Mouse (Mus musculus) neural tube, embryonic 15.5 days (tissue): ENCODE data around the gene Ndrg3. TPM values are rescaled to one million over a fixed set of nuclear protein-coding genes. Genes with fewer than 3 reads are reported as not detected.

Experiments
- ATAC-seq: fragments of 200-750 bp; cut with Nextera tagmentation; 2 replicates; pipeline ENCODE4 v1.8.0; 2017; ENCODE audit warnings: mild to moderate bottlenecking, moderate TSS enrichment, moderate library complexity; ENCODE audit not compliant: low FRiP score
- H3K27ac ChIP-seq: fragments of 300-500 bp; sonication (generic); replicated peaks from 2 replicates; pipeline ENCODE4 v1.5.1; 2015; ENCODE audit warnings: mild to moderate bottlenecking, inconsistent platforms
- H3K27me3 ChIP-seq: fragments of 300-500 bp; sonication (generic); replicated peaks from 2 replicates; pipeline ENCODE4 v1.6.1; 2015; ENCODE audit warnings: inconsistent platforms
- H3K36me3 ChIP-seq: fragments of 300-500 bp; sonication (generic); 2 replicates; pipeline ENCODE4 v1.6.1; 2015; ENCODE audit warnings: inconsistent platforms
- H3K4me1 ChIP-seq: fragments of 300-500 bp; sonication (generic); 2 replicates; pipeline ENCODE4 v1.6.1; 2015; ENCODE audit warnings: inconsistent platforms
- H3K4me2 ChIP-seq: fragments of 300-500 bp; sonication (generic); 2 replicates; pipeline ENCODE4 v1.6.1; 2015; ENCODE audit warnings: inconsistent platforms, mild to moderate bottlenecking, moderate library complexity
- H3K4me3 ChIP-seq: fragments of 300-500 bp; sonication (generic); replicated peaks from 2 replicates; pipeline ENCODE4 v1.5.1; 2015; ENCODE audit warnings: mild to moderate bottlenecking, inconsistent platforms
- H3K9ac ChIP-seq: fragments of 300-500 bp; sonication (generic); replicated peaks from 2 replicates; pipeline ENCODE4 v1.6.1; 2015; ENCODE audit warnings: mild to moderate bottlenecking, inconsistent platforms
- H3K9me3 ChIP-seq: fragments of 300-500 bp; sonication (generic); replicated peaks from 2 replicates; pipeline ENCODE4 v1.6.1; 2016; ENCODE audit warnings: inconsistent platforms
- WGBS: fragments of 180-500 bp; shearing (Covaris S2); methylation state at CpG from one replicate; pipeline ENCODE4 v1.1.7; 2015; ENCODE audit warnings: mixed read lengths; 5-methylcytosine and 5-hydroxymethylcytosine counted together
- polyA plus RNA-seq: library from polyadenylated mRNA; unstranded; fragments of >200 nt; fragmentation: Nextera tagmentation; extraction: Ambion mirVana; gene quantifications from 2 replicates; pipeline ENCODE4 v1.2.1, GENCODE M21; 2015

Gene Ndrg3
- polyA plus RNA-seq, result 158 and 168 TPM in 2 replicates

DNA sequence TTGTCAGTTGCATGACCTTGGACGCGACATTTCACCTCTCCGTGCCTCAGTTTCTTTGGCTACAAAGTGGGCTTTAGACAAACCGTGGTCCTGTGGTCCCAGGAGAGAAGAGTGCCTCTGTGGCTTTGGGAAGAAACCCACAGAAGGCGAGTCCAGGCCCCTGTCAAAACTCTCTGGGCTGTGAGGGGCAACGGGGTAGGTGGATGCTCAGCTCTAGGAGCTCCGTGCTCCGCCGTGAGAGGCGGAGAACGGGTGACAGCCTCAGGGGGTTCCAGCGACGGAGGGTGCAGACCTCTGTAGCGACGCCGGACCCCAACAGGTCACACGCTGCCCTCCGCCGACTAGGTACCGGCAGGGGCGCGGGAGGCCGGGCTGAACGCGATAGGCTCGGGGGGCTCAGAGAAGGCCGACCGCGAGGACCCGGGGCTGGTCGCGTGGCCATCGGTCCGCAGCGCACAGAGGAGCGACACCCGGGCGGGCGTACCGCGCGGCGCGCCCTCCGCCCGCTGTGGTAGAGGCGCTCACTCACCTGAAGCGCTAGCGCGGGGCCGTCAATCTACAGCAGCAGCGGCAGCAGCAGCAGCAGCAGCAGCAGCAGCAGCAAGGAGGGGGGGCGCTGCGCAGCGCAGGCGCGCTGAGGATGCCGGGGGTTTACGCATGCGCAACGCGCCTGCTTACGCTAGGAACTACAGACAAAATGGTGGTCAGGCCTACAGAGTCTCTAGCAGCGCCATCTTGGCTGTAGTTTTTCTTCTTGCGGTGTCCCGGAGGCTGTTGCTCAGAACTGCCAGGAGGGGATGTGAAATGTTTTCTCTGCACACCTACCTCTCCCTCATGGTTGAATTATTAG lies at the start of gene Ndrg3:
TSS of gene Ndrg3 (minus strand) at position 587 of the 850 bp plus-strand sequence.
- Histone ChIP-seq H3K9ac (peak within 1 kb of the TSS; percentile 84), H3K4me1 (peaks cover 15% of the 10 kb centered on the region), H3K27ac (peak within 1 kb of the TSS; percentile 84), H3K4me3 (peak within 1 kb of the TSS; percentile 70), H3K4me2 (peak within 1 kb of the TSS; percentile 86), H3K36me3 (0 out of 2 replicates have a peak, but pooled peaks cover 2% of the 10 kb centered on the region), H3K9me3 (no peaks in the 10 kb centered on the region), H3K27me3 (no peaks in the 10 kb centered on the region)
- peak; percentile 95 for ATAC-seq
- WGBS, result under 1% methylated on average over 65 of the region's 66 CpGs

DNA sequence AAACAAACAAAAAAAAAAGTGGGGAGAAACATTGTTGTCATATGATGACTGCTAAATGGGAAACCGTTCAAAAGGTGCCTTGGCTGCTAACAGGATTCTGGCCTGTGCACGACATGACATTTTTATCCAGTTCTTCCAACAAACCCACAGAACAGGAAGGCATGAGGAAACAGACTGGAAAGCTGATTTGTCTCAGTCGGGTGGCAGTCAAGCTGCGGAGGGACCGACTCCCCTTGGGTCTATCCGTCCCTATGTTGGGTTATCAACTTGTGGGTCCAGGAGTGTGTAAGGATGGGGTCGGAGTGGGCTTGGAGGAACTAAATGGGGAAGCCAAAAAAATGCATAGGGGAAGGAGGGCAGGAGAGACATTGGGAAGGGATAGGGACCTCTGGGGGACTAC lies 49.6 kb upstream of the Ndrg3 start:
- no peak for ATAC-seq
- Histone ChIP-seq H3K4me3 (no peak overlapping the region), H3K4me1 (0 out of 2 replicates have a peak, but pooled peaks cover 6% of the 10 kb centered on the region), H3K27ac (no peak overlapping the region), H3K4me2 (no peak overlapping the region), H3K9ac (no peak overlapping the region), H3K36me3 (peaks cover 73% of the 10 kb centered on the region), H3K27me3 (no peaks in the 10 kb centered on the region), H3K9me3 (no peaks in the 10 kb centered on the region)
- WGBS, result 92% methylated on average over 7 of the region's 7 CpGs

DNA sequence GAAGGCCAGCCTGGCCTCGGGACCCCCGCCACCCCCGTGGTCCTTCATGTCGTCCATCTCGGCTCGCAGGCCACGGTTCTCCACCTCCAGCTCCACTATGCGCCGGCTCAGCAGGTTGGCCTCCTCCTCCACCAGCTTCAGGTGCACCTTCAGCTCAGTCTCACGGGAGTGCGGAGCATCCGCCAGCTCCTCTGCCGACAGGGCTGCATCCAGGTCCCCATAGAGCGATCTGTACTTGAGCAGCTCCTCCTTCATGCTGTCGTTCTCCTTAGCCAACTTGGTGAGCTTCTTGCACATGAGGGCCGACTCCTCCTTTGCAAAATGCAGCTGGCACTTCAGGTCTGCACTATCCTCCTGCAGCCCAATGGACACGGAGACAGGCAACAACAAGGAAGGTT lies 48.8 kb upstream of the Ndrg3 start:
- no peak overlapping the region for H3K4me2 ChIP-seq
- H3K27ac ChIP-seq, result 0 out of 2 replicates have a peak overlapping the region, but pooled peaks have one; percentile 5
- peaks cover 70% of the 10 kb centered on the region for H3K36me3 ChIP-seq
- no peak for ATAC-seq
- H3K4me1 ChIP-seq, result 0 out of 2 replicates have a peak, but pooled peaks cover 6% of the 10 kb centered on the region
- no peak overlapping the region for H3K4me3 ChIP-seq
- H3K9ac ChIP-seq, result no peak overlapping the region
- no peaks in the 10 kb centered on the region for H3K27me3 ChIP-seq
- H3K9me3 ChIP-seq, result no peaks in the 10 kb centered on the region
- WGBS, result 82% methylated on average over 17 of the region's 17 CpGs

DNA sequence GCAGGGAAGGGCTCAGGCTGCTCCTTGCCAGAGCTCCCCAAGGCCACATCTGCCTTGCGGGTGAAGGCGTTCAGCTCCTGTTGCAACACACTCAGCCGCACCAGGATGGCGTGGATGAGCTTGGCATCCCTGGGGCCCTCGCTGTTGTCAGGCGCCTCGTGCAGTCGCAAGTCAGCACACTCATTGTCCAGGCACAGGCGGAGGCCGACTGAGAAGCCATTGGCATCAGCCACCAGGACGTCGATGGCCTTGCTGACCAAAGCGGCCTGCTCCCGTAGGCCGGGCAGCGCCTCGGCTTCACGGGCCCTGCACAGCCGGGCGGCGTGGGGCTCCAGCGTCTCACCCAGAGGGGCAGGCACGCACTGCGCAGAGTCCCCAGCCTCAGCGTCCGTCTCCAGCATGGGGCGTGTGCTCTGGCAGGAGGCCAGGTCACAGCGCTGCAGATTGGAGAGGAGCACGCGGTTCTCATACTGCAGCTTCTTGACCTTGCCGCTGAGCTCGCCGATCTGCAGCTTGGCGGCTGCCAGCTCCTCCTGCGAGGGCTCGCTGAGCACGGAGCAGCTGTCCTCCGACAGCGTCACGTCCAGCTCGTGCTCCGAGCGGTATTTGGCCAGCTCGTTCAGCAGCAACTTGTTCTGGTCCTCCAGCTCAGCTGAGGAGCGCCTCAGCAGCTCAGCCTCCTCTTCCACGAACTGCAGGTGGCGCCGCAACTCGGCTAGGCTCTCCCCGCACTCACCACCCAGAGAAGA lies 48.2 kb upstream of the Ndrg3 start:
- H3K4me3 ChIP-seq, result no peak overlapping the region
- no peak overlapping the region for H3K9ac ChIP-seq
- H3K27ac ChIP-seq, result peak overlapping the region; percentile 5; the same call in 1 of the 2 replicates
- no peak overlapping the region for H3K4me2 ChIP-seq
- 0 out of 2 replicates have a peak, but pooled peaks cover 6% of the 10 kb centered on the region for H3K4me1 ChIP-seq
- no peaks in the 10 kb centered on the region for H3K27me3 ChIP-seq
- H3K36me3 ChIP-seq, result peaks cover 70% of the 10 kb centered on the region
- H3K9me3 ChIP-seq, result no peaks in the 10 kb centered on the region
- WGBS, result 83% methylated on average over 49 of the region's 50 CpGs
- no peak for ATAC-seq

DNA sequence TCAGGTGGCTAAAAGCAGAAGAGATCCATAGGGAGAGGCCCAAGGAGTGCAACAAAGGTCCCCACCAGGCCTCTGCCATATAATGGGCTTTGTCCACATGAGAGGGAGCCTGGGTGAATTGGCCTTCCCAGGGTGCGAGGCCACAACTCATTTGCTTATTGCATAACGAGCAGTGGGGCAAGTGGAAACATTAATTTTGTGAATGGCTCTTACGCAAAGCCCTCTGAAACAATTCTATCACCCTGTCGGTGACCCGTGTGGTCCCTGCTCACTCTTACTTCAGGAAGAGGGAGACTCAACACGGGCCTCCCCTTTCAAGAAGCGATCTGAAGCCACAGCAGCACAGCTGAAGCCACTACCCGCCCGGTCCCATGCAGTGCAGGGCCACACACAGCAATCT lies 45.4 kb upstream of the Ndrg3 start:
- H3K9ac ChIP-seq, result no peak overlapping the region
- 0 out of 2 replicates have a peak, but pooled peaks cover 6% of the 10 kb centered on the region for H3K4me1 ChIP-seq
- peaks cover 80% of the 10 kb centered on the region for H3K36me3 ChIP-seq
- no peak overlapping the region for H3K4me3 ChIP-seq
- no peaks in the 10 kb centered on the region for H3K27me3 ChIP-seq
- H3K4me2 ChIP-seq, result no peak overlapping the region
- H3K9me3 ChIP-seq, result no peaks in the 10 kb centered on the region
- ATAC-seq, result no peak
- 48% methylated on average over 9 of the region's 9 CpGs for WGBS
- H3K27ac ChIP-seq, result no peak overlapping the region

DNA sequence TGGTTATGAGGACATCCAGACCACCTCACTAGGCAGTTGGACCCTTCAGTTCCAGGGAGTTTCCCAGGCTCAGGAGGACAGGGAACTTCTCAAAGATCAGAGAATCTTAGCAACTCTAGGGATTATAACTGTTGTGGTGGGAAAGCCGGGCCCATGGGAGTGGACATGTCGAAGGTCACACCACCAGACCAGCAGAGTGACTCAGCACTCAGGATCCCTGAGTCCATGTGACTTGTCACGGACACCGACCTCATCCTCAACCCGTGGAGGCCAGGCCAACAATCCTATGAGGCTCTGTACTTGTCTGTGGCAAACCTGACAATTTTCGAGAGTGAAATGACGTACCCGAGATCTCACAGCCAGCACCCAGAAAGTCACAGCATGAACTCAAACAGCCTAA lies 44.5 kb upstream of the Ndrg3 start:
- H3K27me3 ChIP-seq, result no peaks in the 10 kb centered on the region
- ATAC-seq, result no peak
- H3K4me2 ChIP-seq, result no peak overlapping the region
- no peak overlapping the region for H3K27ac ChIP-seq
- no peaks in the 10 kb centered on the region for H3K9me3 ChIP-seq
- no peak overlapping the region for H3K4me3 ChIP-seq
- 96% methylated on average over 8 of the region's 8 CpGs for WGBS
- 0 out of 2 replicates have a peak, but pooled peaks cover 6% of the 10 kb centered on the region for H3K4me1 ChIP-seq
- peaks cover 79% of the 10 kb centered on the region for H3K36me3 ChIP-seq
- no peak overlapping the region for H3K9ac ChIP-seq

DNA sequence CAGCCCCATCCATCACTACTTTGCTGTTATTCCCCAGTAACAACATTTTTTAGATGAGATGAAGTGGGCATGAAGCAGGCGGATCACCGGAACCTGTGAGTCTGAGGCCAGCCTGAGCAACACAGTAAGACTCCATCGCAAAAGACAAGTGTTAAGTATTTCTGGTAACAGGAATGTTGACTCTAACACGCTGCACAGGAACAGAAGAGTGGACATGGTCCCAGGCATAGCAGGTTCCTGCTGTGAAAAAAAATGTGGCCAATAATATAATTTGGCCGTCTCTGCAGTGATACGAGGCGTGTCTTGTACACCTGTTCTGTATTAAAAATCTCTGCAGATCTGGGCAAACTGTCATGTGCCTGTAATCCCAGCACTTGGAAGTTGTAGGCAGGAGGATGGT lies 43.5 kb upstream of the Ndrg3 start:
- no peak overlapping the region for H3K27ac ChIP-seq
- no peaks in the 10 kb centered on the region for H3K9me3 ChIP-seq
- no peak for ATAC-seq
- no peak overlapping the region for H3K4me2 ChIP-seq
- no peak overlapping the region for H3K9ac ChIP-seq
- H3K4me3 ChIP-seq, result no peak overlapping the region
- no peaks in the 10 kb centered on the region for H3K27me3 ChIP-seq
- H3K36me3 ChIP-seq, result peaks cover 82% of the 10 kb centered on the region
- WGBS, result 89% methylated on average over 7 of the region's 7 CpGs
- H3K4me1 ChIP-seq, result 0 out of 2 replicates have a peak, but pooled peaks cover 3% of the 10 kb centered on the region

DNA sequence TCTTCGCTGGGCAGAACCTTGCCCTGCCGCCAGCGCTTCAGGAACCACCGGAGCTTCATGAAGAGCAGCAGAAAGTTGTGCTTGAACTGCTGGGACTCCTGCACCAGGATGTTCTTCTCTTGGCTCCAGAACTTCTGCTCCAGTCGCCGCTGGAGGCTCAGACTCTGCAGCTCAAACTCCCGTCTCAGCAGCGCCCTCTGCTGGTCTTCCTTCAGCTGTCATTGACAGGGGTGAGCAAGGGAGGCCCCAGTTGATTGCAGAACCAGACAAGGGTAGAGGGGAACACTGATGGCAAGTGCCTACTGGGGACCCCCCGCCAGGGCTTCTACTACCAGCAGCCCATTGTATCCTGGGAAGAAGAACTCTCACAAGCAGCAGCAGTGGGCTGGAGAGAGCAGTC lies 38.9 kb upstream of the Ndrg3 start:
- WGBS, result 46% methylated on average over 9 of the region's 9 CpGs
- no peaks in the 10 kb centered on the region for H3K27me3 ChIP-seq
- H3K27ac ChIP-seq, result no peak overlapping the region
- H3K4me1 ChIP-seq, result no peaks in the 10 kb centered on the region
- no peak overlapping the region for H3K4me2 ChIP-seq
- H3K9ac ChIP-seq, result no peak overlapping the region
- peaks cover 90% of the 10 kb centered on the region for H3K36me3 ChIP-seq
- ATAC-seq, result peak; percentile 50
- no peaks in the 10 kb centered on the region for H3K9me3 ChIP-seq
- H3K4me3 ChIP-seq, result no peak overlapping the region

DNA sequence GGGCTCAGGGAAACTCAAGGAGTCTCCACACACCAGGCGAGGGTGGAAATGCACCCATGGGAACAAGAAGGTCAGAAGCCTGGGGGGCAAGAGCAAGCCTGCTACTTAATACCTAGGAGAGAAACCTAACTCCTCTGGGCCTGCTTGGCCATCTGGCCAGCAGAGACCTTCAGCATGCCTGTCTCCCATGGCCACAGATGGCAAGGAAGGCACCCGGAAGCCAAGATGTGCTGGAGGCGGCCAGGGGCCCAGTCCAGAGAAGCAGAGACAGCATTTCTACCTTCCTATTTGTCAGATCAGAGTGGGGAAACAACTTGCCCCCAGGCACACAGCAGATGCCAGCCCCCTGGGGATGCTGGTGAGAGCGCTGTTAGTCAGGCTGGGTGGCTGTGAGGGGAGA lies 36.4 kb upstream of the Ndrg3 start:
- Histone ChIP-seq H3K27ac (no peak overlapping the region), H3K4me2 (no peak overlapping the region), H3K4me1 (no peaks in the 10 kb centered on the region), H3K9me3 (no peaks in the 10 kb centered on the region), H3K36me3 (peaks cover 94% of the 10 kb centered on the region), H3K4me3 (no peak overlapping the region), H3K27me3 (no peaks in the 10 kb centered on the region), H3K9ac (no peak overlapping the region)
- no peak for ATAC-seq
- WGBS, result 94% methylated on average over 4 of the region's 4 CpGs

DNA sequence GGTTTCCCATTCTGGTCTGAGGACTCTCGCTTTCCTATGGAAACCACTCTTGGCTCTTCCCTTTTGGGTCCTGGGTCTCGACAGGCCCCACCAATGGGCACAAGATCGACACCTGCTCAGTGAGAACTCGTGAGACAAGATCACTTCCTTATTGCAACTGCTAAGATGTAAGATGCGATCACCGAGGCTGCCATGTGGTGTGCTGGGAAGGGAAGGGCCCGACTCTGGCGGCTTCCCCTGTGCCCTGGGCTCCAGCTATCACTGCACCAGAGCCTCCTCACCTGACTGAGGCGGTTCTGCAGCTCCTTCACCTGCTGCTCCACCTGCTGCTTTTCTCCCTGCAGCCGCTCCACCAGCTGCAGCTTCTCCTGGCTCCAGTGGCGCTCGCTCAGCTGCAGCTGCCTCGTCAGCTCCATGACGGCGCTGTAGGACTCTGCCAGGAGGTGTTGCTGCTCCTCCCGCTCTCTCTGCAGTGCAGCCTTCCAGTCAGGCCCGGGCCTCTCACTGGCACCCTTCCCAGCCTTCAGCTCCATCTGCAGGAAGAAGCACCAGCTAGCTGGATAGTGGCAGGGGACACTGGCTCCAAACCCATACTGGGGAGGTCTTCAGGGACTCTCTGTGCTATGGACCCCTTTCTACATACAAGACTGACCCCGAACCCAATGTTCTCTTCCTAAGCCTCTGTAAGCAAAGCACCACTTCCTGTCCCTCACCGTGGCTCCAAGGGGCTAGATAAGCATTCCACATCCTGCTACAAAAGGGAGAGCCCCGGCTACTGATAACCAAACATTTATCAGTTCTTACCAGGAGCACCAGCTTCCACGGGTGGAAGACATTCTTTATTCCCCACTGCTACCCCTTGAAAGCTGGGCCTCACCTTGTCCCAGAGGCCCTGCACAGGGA lies 35.5 kb upstream of the Ndrg3 start:
- Histone ChIP-seq H3K36me3 (peaks cover 95% of the 10 kb centered on the region), H3K27ac (no peak overlapping the region), H3K27me3 (no peaks in the 10 kb centered on the region), H3K4me2 (no peak overlapping the region), H3K4me3 (no peak overlapping the region), H3K4me1 (no peaks in the 10 kb centered on the region), H3K9ac (no peak overlapping the region), H3K9me3 (no peaks in the 10 kb centered on the region)
- no peak for ATAC-seq
- 91% methylated on average over 21 of the region's 21 CpGs for WGBS

DNA sequence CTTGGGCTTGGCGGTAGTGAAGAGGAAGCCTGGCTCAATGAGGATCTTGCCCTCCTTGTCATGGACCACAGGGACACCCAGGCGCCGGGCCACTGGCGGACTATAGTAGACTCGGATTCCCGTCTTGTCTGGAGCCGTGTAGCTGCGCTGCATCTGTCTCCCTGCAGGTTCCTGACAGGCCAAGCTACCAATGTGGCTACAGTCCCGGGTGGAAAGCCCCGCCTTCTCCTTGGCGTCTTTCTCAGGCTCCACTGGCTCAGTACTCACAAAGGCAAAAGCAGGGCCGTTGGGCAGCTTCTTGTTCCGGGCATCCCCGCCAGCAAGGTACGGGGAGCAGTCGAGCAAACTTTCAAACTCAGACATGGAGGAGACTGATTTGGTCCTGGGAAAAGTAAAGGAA lies 29.3 kb upstream of the Ndrg3 start:
- ATAC-seq, result no peak
- Histone ChIP-seq H3K4me1 (no peaks in the 10 kb centered on the region), H3K4me2 (no peak overlapping the region), H3K27me3 (no peaks in the 10 kb centered on the region), H3K27ac (no peak overlapping the region), H3K9ac (no peak overlapping the region), H3K4me3 (no peak overlapping the region), H3K36me3 (peaks cover 97% of the 10 kb centered on the region), H3K9me3 (no peaks in the 10 kb centered on the region)
- WGBS, result 93% methylated on average over 16 of the region's 16 CpGs
